Mouse (Mus musculus) limb, embryonic 14.5 days (tissue): ENCODE results near the gene Tenm2. TPM values are rescaled to one million over a fixed set of nuclear protein-coding genes. Genes with fewer than 3 reads are reported as not detected.

Experiments
- ATAC-seq: fragments of 200-750 bp; cut with Nextera tagmentation; 2 replicates; pipeline ENCODE4 v1.8.0; 2017; ENCODE audit warnings: low read depth, moderate number of reproducible peaks, moderate TSS enrichment; ENCODE audit not compliant: low FRiP score
- DNase-seq: peaks from one replicate; pipeline ENCODE4 v3.0.0-alpha.2; 2015; ENCODE audit warnings: low spot score
- H3K27ac ChIP-seq: fragments of 300-500 bp; sonication (generic); replicated peaks from 2 replicates; pipeline ENCODE4 v1.5.1; 2014; ENCODE audit warnings: low read depth, mild to moderate bottlenecking, low read length, moderate library complexity, mixed read lengths
- H3K27me3 ChIP-seq: fragments of 300-500 bp; sonication (generic); 2 replicates; pipeline ENCODE4 v1.6.1; 2014; ENCODE audit warnings: low read length, mixed read lengths; ENCODE audit not compliant: control insufficient read depth, insufficient read depth
- H3K36me3 ChIP-seq: fragments of 300-500 bp; sonication (generic); 2 replicates; pipeline ENCODE4 v1.6.1; 2014; ENCODE audit warnings: mild to moderate bottlenecking, low read length, moderate library complexity, mixed read lengths; ENCODE audit not compliant: control insufficient read depth, insufficient read depth
- H3K4me1 ChIP-seq: fragments of 300-500 bp; sonication (generic); 2 replicates; pipeline ENCODE4 v1.6.1; 2014; ENCODE audit warnings: antibody characterized with exemption, low read length, mixed read lengths; ENCODE audit not compliant: control insufficient read depth, insufficient read depth
- H3K4me2 ChIP-seq: fragments of 300-500 bp; sonication (generic); replicated peaks from 2 replicates; pipeline ENCODE4 v1.6.1; 2014; ENCODE audit warnings: low read depth, mild to moderate bottlenecking, low read length, moderate library complexity; ENCODE audit not compliant: severe bottlenecking
- H3K4me3 ChIP-seq: fragments of 300-500 bp; sonication (generic); replicated peaks from 2 replicates; pipeline ENCODE4 v1.5.1; 2014; ENCODE audit warnings: low read length
- H3K9ac ChIP-seq: fragments of 300-500 bp; sonication (generic); 2 replicates; pipeline ENCODE4 v1.6.1; 2014; ENCODE audit warnings: mild to moderate bottlenecking, low read depth, low read length, moderate library complexity; ENCODE audit not compliant: severe bottlenecking
- H3K9me3 ChIP-seq: fragments of 300-500 bp; sonication (generic); 2 replicates; pipeline ENCODE4 v1.6.1; 2016; ENCODE audit warnings: low read length; ENCODE audit not compliant: control insufficient read depth
- POLR2A ChIP-seq: fragments of 200-500 bp; IDR thresholded peaks from 2 replicates; pipeline ENCODE4 v1.8.0; 2012; ENCODE audit warnings: inconsistent platforms, mild to moderate bottlenecking, moderate library complexity, borderline replicate concordance; ENCODE audit not compliant: insufficient read depth, insufficient read length; ENCODE audit errors: extremely low read depth
- WGBS: fragments of 180-500 bp; shearing (Covaris S2); extraction: QIAGEN DNeasy Blood & Tissue Kit; methylation state at CpG from one replicate; pipeline ENCODE4 v1.1.7; 2014; 5-methylcytosine and 5-hydroxymethylcytosine counted together
- polyA plus RNA-seq, 2 experiments: library from polyadenylated mRNA; depleted of rRNA in 1 of 2; stranded (reverse) in 1 of 2; unstranded in 1 of 2; fragments of >200 nt; fragmentation: Nextera tagmentation in 1 of 2; extraction: Ambion mirVana in 1 of 2; gene quantifications; 2 replicates each; pipeline versions ENCODE4 v1.2.1 to v1.2.3; 2012 to 2014

Gene Tenm2
- polyA plus RNA-seq, 2 experiments: 3.7 to 5.6 TPM

DNA sequence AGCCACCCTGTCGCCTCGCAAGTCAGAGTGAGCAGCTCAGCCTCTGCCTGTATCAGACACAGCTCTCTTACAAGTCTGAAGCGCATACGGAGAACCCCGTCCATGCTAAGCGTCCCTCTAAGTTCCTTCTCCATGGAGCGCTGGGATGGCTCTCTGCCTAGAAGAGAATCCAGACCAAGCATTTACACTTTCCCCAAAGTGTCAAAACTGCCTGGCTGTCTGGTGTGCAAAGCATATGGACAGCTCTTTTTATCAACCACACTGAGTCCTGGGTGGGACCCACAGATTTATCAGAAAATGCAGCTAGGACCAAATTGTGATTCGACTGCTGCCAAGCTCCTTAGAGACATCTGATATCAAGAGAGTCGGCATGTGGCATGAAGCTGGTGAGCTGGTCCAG, 996.9 kb downstream of the Tenm2 start:
- whole genome bisulfite sequencing: 85% methylated on average over 9 of the region's 9 CpGs
- no peak overlapping the region for H3K4me3 ChIP-seq
- no peak for ATAC-seq

DNA sequence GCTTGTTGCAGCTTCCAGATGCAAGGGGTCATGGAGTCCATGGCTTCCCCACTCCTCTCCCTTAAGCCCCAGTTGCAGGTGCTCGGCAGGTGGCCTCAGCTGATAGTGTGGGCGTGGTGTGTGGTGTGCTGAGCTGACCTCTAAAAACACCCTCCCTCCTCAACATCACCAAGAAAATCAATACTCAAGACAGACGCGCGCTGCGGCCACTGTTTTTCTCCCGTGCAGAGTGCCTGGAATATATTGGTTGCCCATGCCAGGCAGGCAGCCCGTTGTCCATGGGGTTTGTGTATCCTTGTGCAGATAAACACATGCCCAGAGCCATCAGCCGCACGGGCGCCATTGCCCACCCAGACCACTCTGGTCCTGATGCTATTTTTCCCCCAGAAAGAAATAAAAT, 1007.1 kb downstream of the Tenm2 start:
- WGBS: 84% methylated on average over 11 of the region's 11 CpGs
- DNase-seq (no peak), ATAC-seq (no peak)
- Histone ChIP-seq H3K27ac (no peak overlapping the region), H3K4me3 (no peak overlapping the region), H3K27me3 (no peaks in the 10 kb centered on the region), H3K9ac (no peak overlapping the region), H3K4me1 (peaks cover 5% of the 10 kb centered on the region), H3K36me3 (no peaks in the 10 kb centered on the region), H3K4me2 (no peak overlapping the region), H3K9me3 (no peaks in the 10 kb centered on the region)
- no peak for TF ChIP-seq POLR2A

More for the DNA sequence above, 996.9 kb downstream of the Tenm2 start:
- no peak for DNase-seq
- Histone ChIP-seq H3K36me3 (no peaks in the 10 kb centered on the region), H3K27ac (no peak overlapping the region), H3K9ac (no peak overlapping the region), H3K4me1 (no peaks in the 10 kb centered on the region; the same call in 1 of the 2 replicates), H3K27me3 (no peaks in the 10 kb centered on the region), H3K4me2 (no peak overlapping the region), H3K9me3 (no peaks in the 10 kb centered on the region)
- no peak for TF ChIP-seq POLR2A

DNA sequence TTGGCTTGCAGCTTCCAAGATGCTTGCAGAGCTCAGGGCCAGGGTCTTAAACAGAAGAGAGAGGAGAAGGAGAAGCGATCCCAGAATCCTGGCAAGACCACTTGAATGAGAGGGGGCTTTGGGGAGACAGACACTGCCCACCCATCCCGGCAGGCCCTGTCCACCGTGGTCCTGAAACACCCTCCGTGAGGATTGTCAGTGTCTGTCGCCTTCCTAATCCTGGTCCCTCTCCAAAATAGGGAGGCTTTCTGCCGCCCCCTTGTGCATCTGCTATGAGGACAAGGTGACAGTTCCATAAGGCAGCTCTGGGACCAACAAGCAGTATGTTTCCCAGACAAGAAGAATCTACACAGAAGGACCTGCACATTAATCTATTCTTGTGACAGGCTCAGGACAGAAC, 1007.6 kb downstream of the Tenm2 start:
- H3K27ac ChIP-seq: no peak overlapping the region
- no peak for ATAC-seq
- no peaks in the 10 kb centered on the region for H3K36me3 ChIP-seq
- WGBS: 78% methylated on average over 6 of the region's 6 CpGs
- no peak for TF ChIP-seq POLR2A
- H3K4me1 ChIP-seq: peaks cover 5% of the 10 kb centered on the region
- H3K9me3 ChIP-seq: no peaks in the 10 kb centered on the region
- no peak overlapping the region for H3K9ac ChIP-seq
- DNase-seq: no peak
- H3K27me3 ChIP-seq: no peaks in the 10 kb centered on the region
- H3K4me2 ChIP-seq: no peak overlapping the region
- H3K4me3 ChIP-seq: no peak overlapping the region

DNA sequence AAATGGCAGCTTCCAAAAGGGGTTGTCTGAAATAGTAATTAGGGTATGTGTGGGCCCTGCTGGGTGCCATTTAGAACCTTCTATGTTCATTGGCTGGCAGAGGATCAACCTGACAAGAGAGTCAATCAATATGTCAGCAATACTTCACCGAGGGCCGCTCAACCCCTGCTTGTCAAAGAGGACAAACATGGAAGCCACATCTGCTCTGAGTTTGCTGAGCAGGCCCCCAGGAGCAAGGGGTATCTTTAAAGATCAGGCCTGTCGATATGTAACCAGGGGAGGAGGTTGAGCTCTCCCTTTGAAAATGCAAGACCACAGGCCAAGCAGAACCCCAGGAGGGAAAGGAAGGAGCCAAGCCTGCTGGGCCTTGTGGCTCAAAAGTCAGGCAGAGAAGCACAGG, 1009.7 kb downstream of the Tenm2 start:
- Histone ChIP-seq H3K9ac (no peak overlapping the region), H3K36me3 (no peaks in the 10 kb centered on the region)

DNA sequence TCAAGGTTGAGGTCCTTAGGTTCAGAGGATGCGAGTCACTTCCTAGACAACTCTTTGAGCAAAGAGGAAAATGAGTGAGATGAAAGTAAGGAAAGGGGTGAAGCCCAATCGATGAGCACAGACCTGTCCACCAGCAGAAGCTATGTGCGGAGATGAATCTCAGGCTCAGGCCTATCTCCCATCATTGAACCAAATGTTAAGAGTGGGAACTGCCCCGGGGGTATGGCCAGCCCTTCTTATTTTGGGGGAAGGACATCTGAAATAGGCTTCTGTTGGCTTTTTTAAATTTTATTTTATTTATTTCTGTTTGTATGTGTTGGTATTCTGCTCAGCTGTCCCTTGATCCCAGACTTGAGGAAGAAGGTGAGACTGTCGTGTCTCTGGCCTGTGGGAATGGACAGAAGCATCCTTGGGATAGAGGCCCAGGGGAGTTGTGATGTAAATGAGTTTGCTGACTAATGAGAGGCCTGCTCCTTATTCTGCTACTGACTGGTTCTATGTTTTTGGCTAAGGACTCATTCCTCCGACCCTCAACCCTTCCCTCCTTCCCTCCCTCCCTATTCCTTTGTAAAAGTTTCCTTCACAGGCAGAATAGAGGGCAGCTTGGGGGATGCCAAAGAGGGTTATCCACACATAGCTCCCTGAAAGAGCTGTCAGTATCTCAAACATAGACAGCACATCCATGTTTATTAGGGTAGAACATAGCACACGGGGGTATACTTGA, 1011.9 kb downstream of the Tenm2 start:
- ATAC-seq (no peak), DNase-seq (no peak)
- H3K9ac ChIP-seq: no peak overlapping the region
- no peak overlapping the region for H3K4me2 ChIP-seq
- H3K27ac ChIP-seq: no peak overlapping the region
- H3K9me3 ChIP-seq: no peaks in the 10 kb centered on the region
- 85% methylated on average over 7 of the region's 7 CpGs for WGBS
- no peaks in the 10 kb centered on the region for H3K27me3 ChIP-seq
- no peaks in the 10 kb centered on the region for H3K36me3 ChIP-seq
- H3K4me3 ChIP-seq: no peak overlapping the region
- TF ChIP-seq POLR2A: no peak
- peaks cover 10% of the 10 kb centered on the region for H3K4me1 ChIP-seq

More for the DNA sequence above, 1009.7 kb downstream of the Tenm2 start:
- 42% methylated on average over 3 of the region's 3 CpGs for WGBS
- no peak for DNase-seq
- Histone ChIP-seq H3K4me3 (no peak overlapping the region), H3K27ac (no peak overlapping the region), H3K9me3 (no peaks in the 10 kb centered on the region), H3K4me1 (peaks cover 5% of the 10 kb centered on the region), H3K27me3 (no peaks in the 10 kb centered on the region), H3K4me2 (no peak overlapping the region)
- no peak for ATAC-seq
- no peak for TF ChIP-seq POLR2A
